Mouse (Mus musculus) liver, adult 2 months (tissue): Measurements from ENCODE around the gene 1700020L24Rik.

Experiments
- CTCF ChIP-seq: fragments of 200-500 bp; IDR thresholded peaks from 2 replicates; pipeline ENCODE4 v1.5.1; 2011; ENCODE audit warnings: low read depth, low read length, control low read depth
- POLR2A ChIP-seq: fragments of 200-500 bp; IDR thresholded peaks from 2 replicates; pipeline ENCODE4 v1.6.1; 2011; ENCODE audit warnings: low read length, control low read depth; ENCODE audit not compliant: insufficient read depth; ENCODE audit errors: extremely low read depth

DNA sequence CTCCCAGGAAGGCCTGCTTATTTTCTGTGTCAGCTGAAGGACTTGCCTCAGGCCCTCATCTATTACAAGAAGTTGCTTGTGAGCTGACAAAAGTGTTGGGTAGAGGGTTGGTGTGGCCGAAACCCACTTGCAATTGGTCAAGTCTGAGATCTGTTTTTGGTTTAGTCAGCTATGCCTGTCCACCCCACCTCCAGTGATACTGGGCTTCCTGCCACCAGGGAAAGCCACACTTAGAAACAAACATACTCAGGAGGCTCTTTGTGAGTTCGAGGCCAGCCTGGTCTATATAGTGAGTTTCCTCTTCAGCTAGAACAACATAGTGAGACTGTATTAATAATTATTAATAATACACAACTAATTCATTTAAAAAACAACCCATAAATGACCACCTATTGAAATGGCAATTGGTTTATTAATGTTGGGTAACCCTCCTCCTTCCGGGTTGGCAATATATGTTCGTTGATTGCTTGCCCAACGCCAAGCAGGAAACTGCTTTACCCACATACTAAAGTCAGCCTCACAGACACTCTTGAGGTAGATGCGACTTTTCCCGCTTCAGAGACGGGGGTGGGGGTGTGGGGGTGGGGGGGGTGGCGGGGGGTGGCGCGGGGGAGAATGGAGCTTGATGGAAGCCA, 2.1 kb downstream of the 1700020L24Rik start:
- TF ChIP-seq POLR2A (no peak), CTCF (no peak)
